Mouse (Mus musculus): ENCODE measurements at regions not wholly inside any gene's neighbourhood (a gene's known extent, or its start where the extent isn't known, plus 50 kb on each side); places are given as distances from the start of the nearest gene placed in this dataset.
A peak's percentile ranks its signal among the peaks of the same experiment; 100 is the strongest.

- DNase-seq (ENCODE audit: low read depth, low spot score), result no peak
Observed at GRCm38 (mm10) chr8:113581098-113581497, 54.3 kb upstream of the Mon1b start.

GRCm38 (mm10) chr8:113581704-113582103 lies 53.7 kb upstream of the Mon1b start:
- DNase-seq (ENCODE audit: low read depth, low spot score), result no peak

DNA sequence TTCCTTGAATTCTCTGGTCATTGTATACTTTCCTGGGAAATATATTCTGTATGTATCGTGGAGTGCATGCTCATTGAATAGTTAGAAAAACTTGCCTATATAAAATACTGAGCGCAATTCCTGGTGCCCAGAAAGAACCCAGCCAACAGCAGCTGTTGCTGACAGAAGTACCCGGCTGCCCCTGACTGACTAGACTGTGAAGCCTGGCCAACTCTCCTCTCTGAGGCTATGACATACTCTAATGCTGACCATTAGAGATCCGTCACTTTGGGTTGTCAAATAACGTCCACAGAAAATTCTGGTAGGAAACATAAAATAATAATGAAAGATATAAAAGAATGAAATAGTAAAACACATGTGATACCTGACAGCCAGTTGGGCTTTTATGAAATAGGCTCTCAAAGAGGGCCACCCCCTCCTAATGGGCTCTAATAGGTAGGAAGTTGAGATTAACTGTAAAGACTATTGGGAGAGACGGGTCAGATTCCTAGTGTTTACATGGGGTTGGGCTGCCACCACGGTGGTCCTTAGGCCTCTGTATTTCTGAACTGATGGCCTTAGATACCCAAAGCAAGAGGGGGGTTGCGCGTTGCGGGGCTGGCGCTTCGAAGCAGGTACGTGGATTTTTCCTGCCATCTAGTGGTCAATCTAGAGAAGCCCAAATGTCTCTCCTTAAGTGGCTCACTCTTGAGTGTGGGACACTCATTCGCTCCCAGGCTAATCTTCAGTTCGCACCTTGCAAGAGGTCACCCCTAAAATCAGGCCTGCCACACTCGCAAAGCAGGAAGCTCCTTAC lies 53.0 kb upstream of the Mon1b start:
- DNase-seq (ENCODE audit: low read depth, low spot score), result peak; percentile 26

- DNase-seq (ENCODE audit: low read depth, low spot score), result no peak
Observed at GRCm38 (mm10) chr8:113583801-113584200, 51.6 kb upstream of the Mon1b start.

Measured in telencephalon, adult 2 months (tissue).